Mouse (Mus musculus) embryonic facial prominence, embryonic 15.5 days (tissue): Measurements from ENCODE around the gene Ttc6. TPM values are rescaled to one million over a fixed set of nuclear protein-coding genes. Genes with fewer than 3 reads are reported as not detected.

Source experiments
- ATAC-seq: fragments of 200-750 bp; cut with Nextera tagmentation; 2 replicates; pipeline ENCODE4 v1.8.0; 2017; ENCODE audit warnings: low read depth, moderate TSS enrichment; ENCODE audit not compliant: insufficient number of reproducible peaks, low FRiP score, low TSS enrichment
- H3K27ac ChIP-seq: fragments of 300-500 bp; sonication (generic); replicated peaks from 2 replicates; pipeline ENCODE4 v1.5.1; 2015; ENCODE audit warnings: mild to moderate bottlenecking, inconsistent platforms
- H3K27me3 ChIP-seq: fragments of 300-500 bp; sonication (generic); 2 replicates; pipeline ENCODE4 v1.6.1; 2015; ENCODE audit warnings: inconsistent platforms
- H3K36me3 ChIP-seq: fragments of 300-500 bp; sonication (generic); 2 replicates; pipeline ENCODE4 v1.6.1; 2015; ENCODE audit warnings: mild to moderate bottlenecking, inconsistent platforms
- H3K4me1 ChIP-seq: fragments of 300-500 bp; sonication (generic); 2 replicates; pipeline ENCODE4 v1.6.1; 2015; ENCODE audit warnings: inconsistent platforms
- H3K4me2 ChIP-seq: fragments of 300-500 bp; sonication (generic); replicated peaks from 2 replicates; pipeline ENCODE4 v1.6.1; 2015; ENCODE audit warnings: mild to moderate bottlenecking, inconsistent platforms
- H3K4me3 ChIP-seq: fragments of 300-500 bp; sonication (generic); replicated peaks from 2 replicates; pipeline ENCODE4 v1.5.1; 2015; ENCODE audit warnings: mild to moderate bottlenecking, inconsistent platforms
- H3K9ac ChIP-seq: fragments of 300-500 bp; sonication (generic); 2 replicates; pipeline ENCODE4 v1.6.1; 2015; ENCODE audit warnings: inconsistent platforms
- H3K9me3 ChIP-seq: fragments of 300-500 bp; sonication (generic); replicated peaks from 2 replicates; pipeline ENCODE4 v1.6.1; 2016; ENCODE audit warnings: inconsistent platforms
- WGBS: fragments of 180-500 bp; shearing (Covaris S2); methylation state at CpG from one replicate; pipeline ENCODE4 v1.1.7; 2015; 5-methylcytosine and 5-hydroxymethylcytosine counted together
- polyA plus RNA-seq: library from polyadenylated mRNA; unstranded; fragments of >200 nt; fragmentation: Nextera tagmentation; extraction: Ambion mirVana; gene quantifications from 2 replicates; pipeline ENCODE4 v1.2.1, GENCODE M21; 2015

Gene Ttc6
- 1.2 and 1.4 TPM in 2 replicates for polyA plus RNA-seq

DNA sequence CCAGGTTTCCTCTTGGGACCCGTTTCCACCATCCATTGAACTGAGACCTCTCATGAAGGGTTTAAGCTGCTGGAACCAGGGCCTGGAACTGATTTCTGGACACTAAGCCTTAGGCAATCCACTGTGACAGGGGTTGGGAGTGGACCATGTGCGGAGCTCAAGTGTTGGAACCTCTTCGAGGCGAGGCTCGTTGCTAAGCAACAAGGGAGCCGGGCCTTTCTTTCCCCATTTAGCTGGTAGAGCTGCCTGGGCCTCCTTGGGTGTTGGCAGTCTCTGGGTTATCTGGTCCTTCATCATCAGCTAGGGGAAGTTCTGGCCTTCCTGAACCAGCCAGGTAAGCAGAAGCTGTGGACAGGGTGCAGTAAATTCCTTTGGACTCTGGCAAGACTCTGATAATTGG is at the start of gene Ttc6:
Gene Ttc6, plus strand, starts transcription at position 205 of the 400 bp plus-strand sequence.
- 74% methylated on average over 6 of the region's 6 CpGs for WGBS
- no peak for ATAC-seq
- H3K27ac ChIP-seq = no peak within 1 kb of the TSS

DNA sequence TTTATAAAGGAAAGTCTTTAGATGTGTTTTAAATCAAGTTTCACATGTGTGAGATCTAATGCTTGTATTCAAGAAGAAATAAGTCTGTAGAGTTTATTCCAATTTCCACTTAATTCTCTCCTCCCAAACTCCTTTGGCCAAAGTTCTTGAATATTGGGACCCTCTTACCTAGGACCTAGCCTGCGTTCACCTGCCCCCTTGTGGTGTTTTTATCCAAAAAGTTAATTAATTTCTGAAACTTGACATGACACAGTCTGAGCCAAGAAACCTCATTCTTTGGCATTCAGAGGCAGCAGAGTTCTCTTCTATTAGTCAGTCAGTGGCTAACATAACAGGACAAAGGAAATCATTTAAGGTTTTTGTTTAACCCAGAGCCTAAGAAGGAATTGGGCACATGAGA is 49.4 kb upstream of the Ttc6 start:
- 59% methylated on average over 1 of the region's 1 CpGs for WGBS
- Histone ChIP-seq H3K4me3 (no peak overlapping the region), H3K4me1 (no peaks in the 10 kb centered on the region), H3K27ac (no peak overlapping the region), H3K9me3 (no peaks in the 10 kb centered on the region), H3K27me3 (no peaks in the 10 kb centered on the region), H3K9ac (no peak overlapping the region), H3K4me2 (no peak overlapping the region), H3K36me3 (no peaks in the 10 kb centered on the region)
- ATAC-seq = no peak

More for the DNA sequence above, at the start of gene Ttc6:
- no peaks in the 10 kb centered on the region for H3K27me3 ChIP-seq
- H3K9me3 ChIP-seq = no peaks in the 10 kb centered on the region
- H3K36me3 ChIP-seq = no peaks in the 10 kb centered on the region
- no peaks in the 10 kb centered on the region for H3K4me1 ChIP-seq
- H3K4me3 ChIP-seq = no peak within 1 kb of the TSS
- H3K9ac ChIP-seq = no peak within 1 kb of the TSS
- H3K4me2 ChIP-seq = no peak within 1 kb of the TSS

DNA sequence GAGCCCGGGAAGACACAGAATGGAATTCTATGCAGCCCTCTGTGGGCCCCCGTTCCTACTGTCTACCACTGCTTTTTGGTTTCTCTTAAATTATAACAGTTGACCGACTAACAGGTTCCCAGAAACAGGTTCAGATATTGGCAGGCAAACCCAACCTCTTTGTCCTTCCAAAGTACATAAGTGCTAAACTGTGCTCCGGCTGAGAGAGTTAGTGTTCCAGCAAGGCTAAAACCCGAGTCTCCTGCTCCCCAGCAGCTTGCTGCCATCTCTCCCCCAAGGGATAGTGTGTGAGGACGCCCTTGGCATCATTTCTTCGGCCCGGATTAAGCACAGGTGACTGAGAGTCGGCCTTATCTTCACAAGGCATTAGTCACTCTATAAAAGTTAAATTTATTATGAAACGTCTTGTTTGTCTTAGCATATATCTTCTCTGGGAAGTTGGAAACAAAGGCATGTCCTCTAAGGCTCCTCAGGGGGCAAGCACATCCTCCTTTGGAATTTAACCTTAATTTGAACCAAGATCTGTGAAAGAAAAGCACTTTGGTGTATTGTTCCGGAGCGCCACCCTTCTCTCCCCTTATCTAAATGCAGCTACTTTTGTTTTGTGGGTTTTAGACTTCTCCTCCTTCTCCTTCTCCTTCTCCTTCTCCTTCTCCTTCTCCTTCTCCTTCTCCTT is 48.1 kb upstream of the Ttc6 start:
- 46% methylated on average over 12 of the region's 12 CpGs for WGBS
- Histone ChIP-seq H3K27ac (no peak overlapping the region), H3K4me2 (no peak overlapping the region), H3K27me3 (no peaks in the 10 kb centered on the region), H3K9ac (no peak overlapping the region), H3K4me1 (no peaks in the 10 kb centered on the region), H3K4me3 (no peak overlapping the region), H3K9me3 (no peaks in the 10 kb centered on the region), H3K36me3 (no peaks in the 10 kb centered on the region)
- ATAC-seq = no peak

DNA sequence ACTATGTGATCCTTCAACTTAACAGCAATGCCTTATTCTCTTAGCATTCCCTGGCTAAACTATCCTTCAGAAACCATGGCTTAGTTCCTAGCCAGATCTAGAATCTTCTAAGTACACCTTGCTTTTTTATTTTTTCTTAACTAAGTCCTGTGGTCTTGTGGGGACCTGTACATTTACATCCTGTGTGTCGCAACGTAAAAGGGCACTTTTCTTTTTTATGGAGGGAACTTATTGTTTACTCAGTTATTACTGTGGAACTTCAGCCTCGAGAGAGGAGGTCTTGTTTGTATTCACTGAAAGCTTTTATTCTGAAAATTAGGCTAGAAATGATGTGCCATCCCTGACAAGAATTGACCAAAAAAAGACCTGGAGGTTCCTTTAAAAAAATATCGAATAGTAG is 35.6 kb upstream of the Ttc6 start:
- Histone ChIP-seq H3K27me3 (peaks cover 27% of the 10 kb centered on the region), H3K4me3 (no peak overlapping the region), H3K9ac (no peak overlapping the region), H3K36me3 (no peaks in the 10 kb centered on the region), H3K27ac (no peak overlapping the region), H3K9me3 (no peaks in the 10 kb centered on the region), H3K4me1 (no peaks in the 10 kb centered on the region), H3K4me2 (no peak overlapping the region)
- no peak for ATAC-seq
- 73% methylated on average over 4 of the region's 4 CpGs for WGBS

DNA sequence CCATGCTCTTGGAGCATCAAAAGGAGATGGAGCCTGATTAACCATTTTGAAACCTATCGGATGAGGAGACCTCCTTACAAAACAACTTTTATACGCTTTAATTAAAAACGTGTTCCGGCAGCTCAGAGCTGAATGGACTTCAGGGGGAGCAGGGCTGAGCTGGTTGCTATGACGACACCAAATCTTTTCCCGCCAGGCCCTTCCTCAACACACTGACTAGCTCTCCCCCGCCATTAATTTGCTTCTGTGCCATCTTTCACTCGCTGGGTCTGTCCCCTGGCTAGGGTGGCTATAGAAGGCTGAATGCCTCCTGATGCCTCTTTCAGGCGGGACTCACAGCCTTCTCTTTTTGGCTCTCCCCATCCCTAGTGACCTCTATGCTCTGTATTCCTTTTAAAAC is 33.4 kb upstream of the Ttc6 start:
- H3K36me3 ChIP-seq = no peaks in the 10 kb centered on the region
- no peaks in the 10 kb centered on the region for H3K9me3 ChIP-seq
- no peak overlapping the region for H3K9ac ChIP-seq
- peaks cover 48% of the 10 kb centered on the region for H3K27me3 ChIP-seq
- H3K4me1 ChIP-seq = peaks cover 3% of the 10 kb centered on the region
- H3K4me3 ChIP-seq = no peak overlapping the region
- WGBS = 8% methylated on average over 9 of the region's 9 CpGs
- no peak overlapping the region for H3K27ac ChIP-seq
- no peak overlapping the region for H3K4me2 ChIP-seq
- no peak for ATAC-seq

DNA sequence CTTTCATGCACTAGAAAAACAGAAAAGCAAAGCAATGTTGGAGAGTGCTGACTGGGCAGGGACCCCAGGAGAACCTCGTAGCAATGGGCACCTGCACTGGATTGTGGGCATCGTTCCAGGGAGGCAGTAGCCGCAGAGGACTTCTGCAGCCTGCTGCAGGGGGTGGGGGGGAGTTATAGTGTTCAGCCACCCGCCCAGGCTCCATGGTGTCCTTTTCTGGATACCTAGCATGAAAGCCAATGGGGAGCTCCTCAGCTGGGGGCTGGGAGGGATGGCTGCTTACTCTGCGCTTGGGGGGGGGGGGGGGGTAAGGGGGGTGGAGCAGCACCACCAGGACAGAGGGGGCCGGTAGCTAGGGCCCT is 29.4 kb upstream of the Ttc6 start:
- H3K4me3 ChIP-seq = no peak overlapping the region
- no peaks in the 10 kb centered on the region for H3K9me3 ChIP-seq
- peaks cover 78% of the 10 kb centered on the region for H3K27me3 ChIP-seq
- no peak for ATAC-seq
- H3K27ac ChIP-seq = no peak overlapping the region
- 5% methylated on average over 5 of the region's 6 CpGs for WGBS
- H3K36me3 ChIP-seq = no peaks in the 10 kb centered on the region
- no peak overlapping the region for H3K4me2 ChIP-seq
- H3K9ac ChIP-seq = no peak overlapping the region
- H3K4me1 ChIP-seq = peaks cover 13% of the 10 kb centered on the region

DNA sequence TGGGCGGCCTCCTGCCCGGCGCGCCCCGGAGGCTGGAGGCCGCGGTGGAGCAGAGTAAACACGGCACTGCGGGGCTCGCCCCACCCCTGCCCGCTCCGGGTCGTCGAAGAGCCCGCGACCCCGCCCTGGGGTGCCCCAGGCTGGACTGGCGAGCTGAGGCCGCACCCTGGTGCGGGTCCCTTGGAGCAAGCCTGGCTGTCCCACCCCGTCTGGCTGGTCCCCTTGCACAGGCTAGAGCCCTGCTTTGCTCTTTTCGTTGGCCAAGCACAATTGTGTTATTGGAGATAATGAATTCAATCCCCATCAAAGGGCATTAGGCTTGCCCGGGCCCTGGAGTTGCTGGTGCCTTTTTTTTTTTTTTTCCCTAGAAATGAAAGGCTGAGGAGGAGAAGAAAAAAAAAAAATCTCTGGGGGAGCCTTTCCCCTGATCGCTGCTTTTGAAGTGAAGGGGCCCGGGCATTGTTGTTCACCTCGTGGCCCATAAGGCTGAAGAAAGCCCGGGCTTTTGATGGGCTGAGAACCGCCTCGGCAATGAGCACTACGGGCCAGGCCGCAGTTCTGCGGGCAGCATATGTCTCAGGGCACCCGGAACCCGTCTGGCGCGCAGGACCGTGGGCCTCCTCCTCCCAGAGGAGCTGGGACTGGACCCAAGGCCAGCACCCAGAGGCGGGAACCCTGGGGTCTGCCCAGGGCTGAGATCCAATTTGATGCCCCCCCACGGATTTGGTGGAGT is 28.9 kb upstream of the Ttc6 start:
- under 1% methylated on average over 29 of the region's 39 CpGs for WGBS
- Histone ChIP-seq H3K9ac (no peak overlapping the region), H3K27me3 (peaks cover 83% of the 10 kb centered on the region), H3K27ac (no peak overlapping the region), H3K9me3 (no peaks in the 10 kb centered on the region), H3K4me1 (peaks cover 13% of the 10 kb centered on the region), H3K4me2 (no peak overlapping the region; the same call in 1 of the 2 replicates), H3K36me3 (no peaks in the 10 kb centered on the region), H3K4me3 (no peak overlapping the region)
- peak; percentile 60; the same call in 1 of the 2 replicates for ATAC-seq

DNA sequence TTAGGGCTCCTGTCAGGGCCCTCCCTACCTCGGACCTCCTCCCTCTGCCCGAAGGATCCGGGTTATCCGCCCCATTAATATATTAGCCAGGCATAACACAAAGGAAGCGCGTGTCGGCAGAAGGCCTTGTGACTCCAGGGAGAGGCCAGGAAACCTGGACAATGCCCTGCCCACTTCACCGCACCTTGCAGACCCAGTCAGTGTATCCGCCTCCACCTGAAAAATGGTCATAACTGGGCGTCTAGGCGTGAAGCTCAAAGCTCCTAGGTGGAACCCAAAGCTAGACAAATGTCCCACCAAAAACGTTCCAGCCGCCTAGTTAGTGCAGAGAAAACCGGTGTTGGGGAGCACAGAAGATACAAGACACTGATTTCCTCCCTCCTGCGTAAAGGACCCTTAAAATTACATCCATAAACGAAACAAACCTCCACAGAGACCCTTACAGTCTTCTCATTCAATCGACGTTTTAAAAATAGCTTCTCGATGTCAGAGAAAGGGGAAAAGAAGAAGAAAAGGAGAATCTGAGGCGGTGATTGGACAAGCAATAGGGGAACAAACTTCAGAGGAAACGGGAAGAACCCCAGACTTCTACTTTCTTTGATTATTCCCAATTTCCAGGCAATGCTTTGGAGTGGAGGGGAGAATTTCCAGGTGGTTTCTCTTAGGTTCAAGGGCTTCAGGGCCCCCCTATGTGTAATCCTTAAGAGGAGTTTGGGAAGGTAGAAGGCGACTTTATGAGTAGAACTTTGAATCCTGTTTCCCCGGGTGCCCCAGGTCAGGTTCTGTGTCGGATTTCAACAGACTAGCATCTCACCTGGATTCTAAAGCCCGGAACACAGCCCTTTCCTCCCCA is 27.6 kb upstream of the Ttc6 start:
- 2% methylated on average over 25 of the region's 25 CpGs for WGBS
- no peak overlapping the region for H3K4me2 ChIP-seq
- no peaks in the 10 kb centered on the region for H3K9me3 ChIP-seq
- H3K4me3 ChIP-seq = no peak overlapping the region
- H3K36me3 ChIP-seq = no peaks in the 10 kb centered on the region
- no peak overlapping the region for H3K27ac ChIP-seq
- no peak overlapping the region for H3K9ac ChIP-seq
- ATAC-seq = no peak
- H3K27me3 ChIP-seq = peaks cover 84% of the 10 kb centered on the region
- H3K4me1 ChIP-seq = peaks cover 13% of the 10 kb centered on the region

DNA sequence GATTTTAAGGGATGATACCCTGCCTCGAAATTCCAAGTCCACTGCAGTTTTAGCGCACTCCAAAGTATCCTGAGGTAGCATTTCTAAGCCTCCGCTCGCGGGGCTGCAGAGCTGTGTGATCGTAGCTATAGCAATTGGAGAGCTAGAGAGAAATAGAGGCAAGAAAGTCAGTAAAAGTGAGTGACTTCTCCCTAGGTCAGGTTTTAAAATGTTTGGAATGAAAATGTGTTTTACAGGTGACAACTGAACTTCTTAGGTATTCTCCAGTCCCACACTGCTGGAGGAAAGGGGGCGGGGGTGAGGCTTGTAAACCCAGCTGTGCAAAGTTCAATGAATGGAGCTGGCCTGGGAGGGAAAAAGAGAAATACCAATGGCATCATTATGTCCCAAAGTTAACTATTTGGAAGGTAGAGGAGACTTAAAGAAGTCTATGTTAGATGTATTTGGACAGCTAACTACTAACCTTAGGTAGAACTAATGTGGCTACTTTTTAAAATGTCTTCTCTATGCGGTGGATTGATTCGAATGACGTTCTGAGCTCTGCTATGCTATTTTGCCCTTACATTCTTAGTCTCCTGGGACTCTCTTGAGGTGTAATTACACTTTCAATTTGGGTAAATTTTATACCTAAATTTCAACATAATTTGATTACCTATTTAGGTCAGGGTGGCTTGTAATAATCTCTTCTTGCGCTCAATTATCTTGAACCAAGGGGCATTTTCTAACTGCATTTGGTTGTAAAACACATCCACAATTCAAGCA is 26.8 kb upstream of the Ttc6 start:
- Histone ChIP-seq H3K36me3 (no peaks in the 10 kb centered on the region), H3K27ac (no peak overlapping the region), H3K4me3 (no peak overlapping the region), H3K27me3 (peaks cover 85% of the 10 kb centered on the region), H3K9ac (no peak overlapping the region), H3K4me1 (peaks cover 13% of the 10 kb centered on the region), H3K9me3 (no peaks in the 10 kb centered on the region), H3K4me2 (no peak overlapping the region)
- 6% methylated on average over 11 of the region's 11 CpGs for WGBS
- no peak for ATAC-seq

DNA sequence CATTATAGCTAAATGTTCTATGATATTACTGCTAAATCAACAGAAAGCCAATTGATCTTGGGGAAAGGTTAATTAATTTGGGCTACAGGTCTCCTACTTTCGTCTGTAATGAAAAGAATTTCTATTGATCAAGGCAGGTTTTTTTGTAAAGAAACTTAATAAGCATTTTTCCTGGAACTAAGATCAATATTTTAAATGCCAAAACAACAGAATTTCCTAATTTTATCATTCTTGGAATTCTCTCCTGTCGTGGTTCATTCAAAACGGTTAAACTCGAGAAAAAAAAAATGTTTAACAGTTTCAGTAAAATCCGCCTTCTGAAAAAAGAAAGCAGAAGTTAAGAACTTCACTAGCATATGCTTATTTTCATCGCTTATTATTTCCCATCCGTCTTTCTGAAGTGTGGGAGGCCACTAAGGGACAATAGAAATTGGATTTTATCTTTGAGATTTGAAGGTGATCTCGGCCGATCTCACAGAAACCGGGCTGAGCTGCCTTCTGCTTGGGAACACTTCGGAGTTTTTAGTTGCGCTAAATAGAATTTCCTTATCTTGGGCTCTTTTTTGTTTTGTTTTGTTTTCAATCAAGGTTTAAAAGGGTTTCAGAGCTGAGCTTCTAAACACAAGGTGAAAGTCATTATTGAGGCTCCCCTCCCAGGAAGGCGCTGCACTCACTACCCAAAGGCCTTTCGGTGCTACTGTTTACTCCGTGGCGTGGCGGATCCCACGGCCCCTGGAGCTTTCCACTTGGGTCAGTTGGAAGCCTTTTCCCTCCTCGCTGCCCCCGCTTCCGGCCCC is 25.9 kb upstream of the Ttc6 start:
- H3K9ac ChIP-seq = no peak overlapping the region

More for the DNA sequence above, 25.9 kb upstream of the Ttc6 start:
- WGBS = 2% methylated on average over 21 of the region's 21 CpGs
- Histone ChIP-seq H3K4me2 (peak overlapping the region; percentile 44), H3K9me3 (no peaks in the 10 kb centered on the region), H3K4me3 (peak overlapping the region; percentile 29; the same call in 1 of the 2 replicates), H3K4me1 (peaks cover 22% of the 10 kb centered on the region), H3K36me3 (no peaks in the 10 kb centered on the region), H3K27me3 (peaks cover 85% of the 10 kb centered on the region), H3K27ac (no peak overlapping the region)
- no peak for ATAC-seq
